Mouse (Mus musculus): Measurements from ENCODE around the gene Sdc4.

DNA sequence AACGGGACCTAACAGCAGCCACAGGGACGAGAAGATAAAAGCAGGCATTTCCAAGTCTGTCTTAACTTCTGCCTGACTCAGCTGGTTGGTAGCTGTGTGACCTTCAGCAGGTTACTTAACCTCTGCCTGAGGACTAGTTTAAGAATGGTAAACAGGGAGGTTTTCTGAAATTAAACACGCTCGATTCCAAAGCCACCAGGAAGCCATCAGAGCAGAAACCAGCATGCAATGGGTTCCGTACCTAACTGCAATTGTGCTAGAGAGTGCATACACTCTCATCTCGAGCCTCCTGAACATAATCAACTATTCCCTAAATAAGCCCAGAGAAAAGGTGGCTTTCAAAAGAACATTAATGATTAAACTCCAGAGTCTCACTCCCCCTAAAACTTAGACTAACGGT, 2.0 kb downstream of the Sdc4 start:
- TF ChIP-seq CTCF (IDR thresholded peaks at IDR 0.05): no peak
- TF ChIP-seq POLR2A (IDR thresholded peaks at IDR 0.05; ENCODE audit: insufficient read depth, low read depth, low read length): no peak

Measured in heart, adult 2 months (tissue).